Mouse (Mus musculus): ENCODE results near the gene Ceacam20.

GRCm38 (mm10) chr7:19945201-19945600 is 20.0 kb upstream of the Ceacam20 start:
- no peak for TF ChIP-seq CTCF (IDR thresholded peaks at IDR 0.05; ENCODE audit: low read depth)
- no peak for TF ChIP-seq EP300 (IDR thresholded peaks at IDR 0.05; ENCODE audit: low read depth)

Data from heart, postnatal 0 days (tissue).